Mouse (Mus musculus) stomach, postnatal 0 days (tissue): ENCODE measurements around the gene Phospho2.

ENCODE experiments used
- CTCF ChIP-seq: IDR thresholded peaks from 2 replicates; pipeline ENCODE4 v1.5.1; 2016; ENCODE audit warnings: antibody characterized with exemption, low read depth, mild to moderate bottlenecking, moderate library complexity
- EP300 ChIP-seq: optimal IDR thresholded peaks from 2 replicates; pipeline ENCODE3; 2016; ENCODE audit warnings: antibody characterized with exemption

- TF ChIP-seq CTCF (no peak), EP300 (no peak)
Measured at GRCm38 (mm10) chr2:69773331-69773730, 16.1 kb upstream of the Phospho2 start.
